Mouse (Mus musculus) fat pad, adult 2 months (tissue): ENCODE results near the gene Ano9.

Experiments used
- DNase-seq: peaks from one replicate; pipeline ENCODE4 v3.0.0-alpha.2; 2011; ENCODE audit warnings: low read depth, low spot score; ENCODE audit errors: extremely low read depth

The Ano9 gene

GRCm38 (mm10) chr7:141117636-141118035 is at the start of gene Ano9:
Gene Ano9 (minus strand): TSS chr7:141117806.
- DNase-seq = no peak

DNA sequence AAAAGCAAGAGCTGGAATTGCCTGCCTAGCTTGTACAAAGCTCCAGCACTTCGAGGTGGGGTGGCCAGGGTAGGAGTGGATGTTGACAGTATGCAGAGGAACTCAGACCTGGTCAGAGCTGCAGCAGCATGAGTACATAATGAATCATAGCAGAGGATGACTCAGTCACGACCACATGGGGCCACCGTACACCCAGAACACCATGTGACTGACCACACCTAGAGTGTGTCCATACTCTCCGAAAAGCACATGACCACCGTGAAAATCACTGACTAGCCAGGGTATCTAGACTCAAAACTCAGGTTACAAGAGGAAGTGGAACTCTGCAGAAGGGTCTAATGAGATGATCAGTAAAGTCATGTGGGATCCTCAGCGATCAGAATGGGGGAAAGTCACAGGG is 47.2 kb upstream of the Ano9 start:
- DNase-seq = no peak

- DNase-seq = no peak
Observed at GRCm38 (mm10) chr7:141164397-141164796, 46.8 kb upstream of the Ano9 start.

- no peak for DNase-seq
Observed at GRCm38 (mm10) chr7:141155362-141155761, 37.8 kb upstream of the Ano9 start.

- no peak for DNase-seq
Observed at GRCm38 (mm10) chr7:141148639-141149038, 31.0 kb upstream of the Ano9 start.

- no peak for DNase-seq
Observed at GRCm38 (mm10) chr7:141147044-141147443, 29.4 kb upstream of the Ano9 start.

- no peak for DNase-seq
Observed at GRCm38 (mm10) chr7:141146043-141146595, 28.5 kb upstream of the Ano9 start.

DNA sequence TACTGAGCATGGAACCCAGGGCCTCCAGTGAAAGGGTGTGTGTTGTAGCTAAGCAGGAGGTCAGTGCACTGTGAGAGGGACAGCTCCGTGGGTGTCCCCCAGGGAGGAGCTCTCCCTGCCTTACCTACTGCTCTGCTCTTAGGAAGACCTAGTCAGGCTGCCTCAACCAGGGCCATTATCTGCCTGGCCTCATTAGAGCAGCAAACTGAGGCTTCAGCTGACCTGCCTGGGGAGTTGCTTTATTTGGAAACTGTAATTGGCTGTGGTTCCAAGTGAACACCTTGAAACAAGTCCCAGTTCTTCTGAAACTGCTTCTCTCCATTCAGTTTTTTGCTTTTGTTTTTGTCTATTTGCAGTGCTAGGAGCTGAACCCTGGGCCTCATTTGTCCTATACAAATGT is 27.8 kb upstream of the Ano9 start:
- DNase-seq = no peak

DNA sequence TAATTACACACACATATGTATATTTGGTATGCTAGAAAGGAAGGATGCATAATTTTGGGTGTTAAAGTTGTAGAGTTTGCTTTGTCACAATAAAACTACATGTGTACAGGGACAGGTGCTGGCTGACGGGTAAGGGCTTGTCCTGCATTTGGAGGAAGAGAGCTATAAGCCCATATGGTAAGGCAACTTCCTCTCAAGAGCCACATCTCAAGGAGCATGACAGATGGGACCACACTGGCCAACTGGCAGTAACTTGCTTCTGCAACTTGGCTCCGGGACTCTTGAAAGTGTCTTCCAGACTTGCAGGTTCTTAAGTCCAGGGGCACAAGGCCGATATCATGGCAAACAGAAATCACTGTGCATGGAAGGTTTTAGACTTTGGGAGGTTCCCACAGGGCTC is 27.0 kb upstream of the Ano9 start:
- DNase-seq = no peak

DNA sequence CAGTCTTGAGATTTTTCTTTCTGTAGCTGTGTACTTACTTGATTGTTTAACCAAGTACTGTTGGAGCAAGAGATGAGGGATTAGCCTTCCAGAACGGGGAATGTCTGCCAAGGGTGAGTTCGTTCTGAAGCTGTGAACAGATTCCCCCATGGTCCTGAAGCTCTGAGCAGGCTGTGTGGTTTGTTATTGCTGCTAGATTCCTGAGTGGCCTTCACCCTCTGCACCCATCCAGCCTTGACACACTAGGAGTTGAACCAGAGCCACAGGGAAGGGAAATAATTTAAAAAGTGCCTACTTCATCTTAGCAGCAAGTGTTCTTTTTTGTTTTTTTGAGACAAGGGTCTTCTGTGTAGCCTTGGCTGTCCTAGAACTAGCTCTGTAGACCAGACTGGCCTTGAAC is 26.3 kb upstream of the Ano9 start:
- DNase-seq = no peak

DNA sequence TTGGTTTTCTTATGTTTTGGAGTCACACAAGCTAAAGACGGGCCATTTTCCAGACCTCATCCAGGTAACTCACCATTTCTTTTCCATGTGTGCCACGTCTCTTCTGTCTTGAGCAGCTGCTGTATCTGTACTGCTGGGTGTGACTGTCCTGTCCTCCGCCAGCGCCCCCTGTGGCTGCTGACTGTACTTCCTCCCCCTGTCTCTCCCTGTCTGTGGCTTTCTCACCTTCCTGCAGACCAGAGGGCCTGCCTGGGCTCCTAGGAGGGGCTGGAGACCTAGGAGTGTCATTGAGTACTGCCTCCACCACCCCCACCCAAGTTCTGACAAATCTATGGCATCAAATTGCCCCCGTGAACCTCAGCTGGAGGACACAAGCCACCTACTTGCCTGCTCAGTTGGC is 25.5 kb upstream of the Ano9 start:
- DNase-seq = no peak

DNA sequence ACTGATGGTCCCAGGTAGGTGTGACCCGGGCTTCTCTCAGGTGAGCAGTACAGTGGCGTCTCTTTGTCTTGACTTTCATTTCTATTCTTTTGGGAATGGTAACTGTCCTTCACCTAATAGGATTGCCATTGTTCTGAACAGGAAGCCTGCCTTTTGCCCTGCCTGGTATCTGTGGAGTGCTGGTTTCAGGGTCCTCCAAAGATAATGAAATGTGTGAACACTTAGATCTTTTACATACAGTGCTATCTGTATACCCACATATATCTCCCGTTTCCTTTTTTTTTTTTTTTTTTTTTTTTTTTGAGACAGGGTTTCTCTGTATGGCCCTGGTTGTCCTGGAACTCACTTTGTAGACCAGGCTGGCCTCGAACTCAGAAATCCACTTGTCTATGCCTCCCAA is 23.7 kb upstream of the Ano9 start:
- DNase-seq = no peak

- no peak for DNase-seq
Observed at GRCm38 (mm10) chr7:141131904-141132755, 14.5 kb upstream of the Ano9 start.

- DNase-seq = no peak
Observed at GRCm38 (mm10) chr7:141131024-141131820, 13.6 kb upstream of the Ano9 start.

DNA sequence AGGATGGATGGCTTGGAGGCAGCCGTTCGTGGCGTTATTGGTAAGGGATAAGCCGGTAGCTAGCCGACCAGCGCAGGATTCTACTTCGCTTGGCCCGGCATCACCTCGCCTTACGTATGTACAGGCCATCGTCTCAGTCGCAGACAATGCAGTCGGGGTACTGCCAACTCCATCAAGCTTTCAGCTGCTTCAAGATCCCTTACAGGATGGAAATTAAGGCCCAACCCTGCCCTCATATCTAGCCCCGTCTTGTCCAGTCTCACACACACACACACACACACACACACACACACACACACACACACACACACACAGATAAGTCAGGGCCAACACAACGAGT is 5.9 kb upstream of the Ano9 start:
- DNase-seq = no peak

GRCm38 (mm10) chr7:141122689-141123516 is 5.3 kb upstream of the Ano9 start:
- peak; percentile 90 for DNase-seq

DNA sequence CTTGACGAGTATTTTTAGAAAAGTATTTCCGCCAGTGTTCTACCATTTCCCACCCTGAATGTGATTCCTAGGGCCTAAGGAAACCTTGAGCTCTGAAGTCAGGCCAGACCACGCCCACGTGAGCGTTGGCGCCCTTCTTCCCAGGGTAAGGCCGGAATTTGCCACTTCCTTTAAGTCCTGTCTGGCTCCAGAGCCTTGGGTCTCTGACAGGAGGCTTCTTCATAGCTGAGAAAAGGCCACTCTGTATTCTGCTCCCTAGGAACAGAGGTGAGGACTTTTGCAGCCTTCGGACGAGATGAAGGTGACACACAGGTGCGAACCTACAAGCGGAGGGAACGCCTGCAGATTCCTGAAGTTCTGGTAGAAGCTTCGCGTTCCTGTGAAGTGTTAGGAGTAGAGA is 4.6 kb upstream of the Ano9 start, which contains the start of gene Ptdss2:
TSS of gene Ptdss2 (plus strand) at position 138 of the 400 bp plus-strand sequence.
- no peak for DNase-seq

DNA sequence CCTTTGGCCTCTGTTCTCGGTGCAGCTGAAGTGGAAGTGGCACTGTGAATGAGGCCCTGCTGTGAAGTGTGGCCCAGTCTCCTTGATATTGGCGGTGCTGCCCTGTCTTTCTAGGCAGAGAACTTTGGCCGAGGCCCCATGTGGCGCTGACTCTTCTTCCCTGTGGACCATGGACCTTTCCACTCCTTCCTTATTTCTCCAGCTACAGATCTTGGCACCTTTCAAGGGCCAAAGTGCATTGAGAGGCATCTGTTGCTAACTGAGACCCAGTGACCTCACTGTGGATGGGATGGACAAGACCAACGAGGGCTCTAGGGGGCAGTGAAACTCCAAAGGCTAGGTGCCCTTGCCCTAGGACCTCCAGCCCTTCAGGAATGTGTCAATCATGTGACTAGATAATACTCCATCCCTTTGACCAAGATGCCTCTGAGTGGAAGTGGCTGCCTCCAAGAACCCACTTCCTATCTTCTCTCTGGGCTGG is 3.5 kb upstream of the Ano9 start:
- DNase-seq = no peak

- DNase-seq = no peak
Observed at GRCm38 (mm10) chr7:141120605-141121004, 3.0 kb upstream of the Ano9 start.

DNA sequence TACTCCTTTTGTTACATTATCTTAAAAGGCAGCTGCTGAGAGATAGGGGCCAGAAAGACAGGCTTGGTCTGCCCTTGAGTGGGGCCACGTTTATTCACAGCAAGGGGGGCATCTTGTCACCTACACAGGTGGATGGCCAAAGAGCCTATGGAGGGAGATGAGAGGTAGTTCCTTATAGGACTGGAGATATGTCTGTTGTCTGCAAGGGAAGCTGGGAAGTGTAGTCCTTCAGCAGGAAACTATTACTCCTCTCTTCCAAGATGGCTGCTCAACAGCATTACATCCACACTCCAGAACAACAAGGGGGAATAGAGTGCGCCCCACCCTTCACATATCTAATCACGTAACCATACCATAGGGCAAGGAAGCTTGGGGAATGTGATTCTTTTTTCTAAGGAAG is 1.9 kb upstream of the Ano9 start:
- DNase-seq = no peak

DNA sequence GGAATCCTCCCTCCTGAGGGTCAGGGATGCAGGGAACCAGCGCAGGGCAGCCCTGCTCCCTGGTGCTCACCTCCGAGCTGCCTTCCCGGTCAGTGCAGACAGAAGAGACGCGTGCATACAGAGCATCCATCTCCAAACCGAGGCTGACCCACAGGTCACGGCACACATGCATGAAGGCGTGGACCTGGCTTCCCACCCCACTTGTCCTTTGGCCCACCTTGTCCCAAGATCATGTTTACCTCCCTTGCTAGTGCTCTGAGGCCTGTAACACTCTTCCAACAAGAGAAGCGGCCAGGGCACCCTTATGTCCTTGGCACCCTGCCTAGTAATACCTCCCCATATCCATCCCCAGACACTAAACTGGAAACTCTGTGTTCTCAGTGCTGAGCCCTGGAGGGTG is 1.7 kb downstream of the Ano9 start:
- no peak for DNase-seq
